Mouse (Mus musculus): Measurements from ENCODE around the gene Smpd1. TPM values are rescaled to one million over a fixed set of nuclear protein-coding genes. Genes with fewer than 3 reads are reported as not detected.

Gene Smpd1
- polyA plus RNA-seq (2015; fragmentation: Nextera tagmentation; extraction: Ambion mirVana) = 69.2 and 74.2 TPM in 2 replicates

- H3K27ac ChIP-seq (ENCODE audit: low read length) = peak within 1 kb of the TSS; percentile 71
- WGBS = 2% methylated on average over 26 of the region's 26 CpGs
- H3K27me3 ChIP-seq (replicated peaks; ENCODE audit: control insufficient read depth, insufficient read depth, low read length) = no peaks in the 10 kb centered on the region
- peaks cover 6% of the 10 kb centered on the region for H3K36me3 ChIP-seq (ENCODE audit: control insufficient read depth, insufficient read depth)
- peak within 1 kb of the TSS; percentile 89 for H3K9ac ChIP-seq (replicated peaks; ENCODE audit: low read depth, low read length)
- peak within 1 kb of the TSS; percentile 89 for H3K4me2 ChIP-seq (ENCODE audit: low read length)
- peak within 1 kb of the TSS; percentile 89 for H3K4me3 ChIP-seq (replicated peaks; ENCODE audit: low read length)
- H3K4me1 ChIP-seq (replicated peaks; ENCODE audit: control insufficient read depth, insufficient read depth, low read length) = peaks cover 17% of the 10 kb centered on the region
- no peaks in the 10 kb centered on the region for H3K9me3 ChIP-seq (ENCODE audit: control insufficient read depth, low read length)
- ATAC-seq = peak; percentile 91
These were observed at the start of gene Smpd1 for GRCm38 (mm10) chr7:105554212-105554942. Gene Smpd1, plus strand, starts transcription at chr7:105554360.

- Histone ChIP-seq H3K4me2 (ENCODE audit: low read length) (no peak overlapping the region), H3K4me1 (replicated peaks; ENCODE audit: control insufficient read depth, insufficient read depth, low read length) (no peaks in the 10 kb centered on the region), H3K27ac (ENCODE audit: low read length) (no peak overlapping the region), H3K27me3 (replicated peaks; ENCODE audit: control insufficient read depth, insufficient read depth, low read length) (no peaks in the 10 kb centered on the region), H3K36me3 (ENCODE audit: control insufficient read depth, insufficient read depth) (no peaks in the 10 kb centered on the region), H3K4me3 (replicated peaks; ENCODE audit: low read length) (no peak overlapping the region), H3K9me3 (ENCODE audit: control insufficient read depth, low read length) (no peaks in the 10 kb centered on the region), H3K9ac (replicated peaks; ENCODE audit: low read depth, low read length) (no peak overlapping the region)
- no peak for ATAC-seq
- 80% methylated on average over 4 of the region's 4 CpGs for WGBS
These were observed 46.9 kb upstream of the Smpd1 start for GRCm38 (mm10) chr7:105507257-105507656.

GRCm38 (mm10) chr7:105510143-105510542 lies 44.0 kb upstream of the Smpd1 start:
- Histone ChIP-seq H3K4me1 (replicated peaks; ENCODE audit: control insufficient read depth, insufficient read depth, low read length) (no peaks in the 10 kb centered on the region), H3K36me3 (ENCODE audit: control insufficient read depth, insufficient read depth) (no peaks in the 10 kb centered on the region), H3K9me3 (ENCODE audit: control insufficient read depth, low read length) (no peaks in the 10 kb centered on the region), H3K9ac (replicated peaks; ENCODE audit: low read depth, low read length) (no peak overlapping the region), H3K4me2 (ENCODE audit: low read length) (no peak overlapping the region), H3K27ac (ENCODE audit: low read length) (no peak overlapping the region), H3K27me3 (replicated peaks; ENCODE audit: control insufficient read depth, insufficient read depth, low read length) (no peaks in the 10 kb centered on the region), H3K4me3 (replicated peaks; ENCODE audit: low read length) (no peak overlapping the region)
- ATAC-seq = no peak
- WGBS = 87% methylated on average over 5 of the region's 5 CpGs

- no peaks in the 10 kb centered on the region for H3K9me3 ChIP-seq (ENCODE audit: control insufficient read depth, low read length)
- no peaks in the 10 kb centered on the region for H3K36me3 ChIP-seq (ENCODE audit: control insufficient read depth, insufficient read depth)
- no peak overlapping the region for H3K4me3 ChIP-seq (replicated peaks; ENCODE audit: low read length)
- ATAC-seq = peak; percentile 74
- H3K9ac ChIP-seq (replicated peaks; ENCODE audit: low read depth, low read length) = no peak overlapping the region
- no peak overlapping the region for H3K27ac ChIP-seq (ENCODE audit: low read length)
- no peaks in the 10 kb centered on the region for H3K27me3 ChIP-seq (replicated peaks; ENCODE audit: control insufficient read depth, insufficient read depth, low read length)
- no peaks in the 10 kb centered on the region for H3K4me1 ChIP-seq (replicated peaks; ENCODE audit: control insufficient read depth, insufficient read depth, low read length)
- H3K4me2 ChIP-seq (ENCODE audit: low read length) = no peak overlapping the region
- 46% methylated on average over 5 of the region's 5 CpGs for WGBS
These were observed 40.3 kb upstream of the Smpd1 start for GRCm38 (mm10) chr7:105513845-105514291.

GRCm38 (mm10) chr7:105514561-105514960 lies 39.6 kb upstream of the Smpd1 start:
- 40% methylated on average over 5 of the region's 5 CpGs for WGBS
- Histone ChIP-seq H3K27me3 (replicated peaks; ENCODE audit: control insufficient read depth, insufficient read depth, low read length) (no peaks in the 10 kb centered on the region), H3K9me3 (ENCODE audit: control insufficient read depth, low read length) (no peaks in the 10 kb centered on the region), H3K9ac (replicated peaks; ENCODE audit: low read depth, low read length) (no peak overlapping the region), H3K27ac (ENCODE audit: low read length) (no peak overlapping the region), H3K4me2 (ENCODE audit: low read length) (no peak overlapping the region), H3K36me3 (ENCODE audit: control insufficient read depth, insufficient read depth) (no peaks in the 10 kb centered on the region), H3K4me1 (replicated peaks; ENCODE audit: control insufficient read depth, insufficient read depth, low read length) (no peaks in the 10 kb centered on the region), H3K4me3 (replicated peaks; ENCODE audit: low read length) (no peak overlapping the region)
- ATAC-seq = peak; percentile 35

GRCm38 (mm10) chr7:105515178-105515577 lies 39.0 kb upstream of the Smpd1 start:
- Histone ChIP-seq H3K9ac (replicated peaks; ENCODE audit: low read depth, low read length) (no peak overlapping the region), H3K4me1 (replicated peaks; ENCODE audit: control insufficient read depth, insufficient read depth, low read length) (no peaks in the 10 kb centered on the region), H3K4me3 (replicated peaks; ENCODE audit: low read length) (no peak overlapping the region), H3K4me2 (ENCODE audit: low read length) (no peak overlapping the region), H3K27ac (ENCODE audit: low read length) (no peak overlapping the region), H3K36me3 (ENCODE audit: control insufficient read depth, insufficient read depth) (no peaks in the 10 kb centered on the region), H3K27me3 (replicated peaks; ENCODE audit: control insufficient read depth, insufficient read depth, low read length) (no peaks in the 10 kb centered on the region), H3K9me3 (ENCODE audit: control insufficient read depth, low read length) (no peaks in the 10 kb centered on the region)
- WGBS = 14% methylated on average over 5 of the region's 5 CpGs
- ATAC-seq = no peak

- Histone ChIP-seq H3K27me3 (replicated peaks; ENCODE audit: control insufficient read depth, insufficient read depth, low read length) (no peaks in the 10 kb centered on the region), H3K4me2 (ENCODE audit: low read length) (no peak overlapping the region), H3K27ac (ENCODE audit: low read length) (no peak overlapping the region), H3K36me3 (ENCODE audit: control insufficient read depth, insufficient read depth) (no peaks in the 10 kb centered on the region), H3K4me1 (replicated peaks; ENCODE audit: control insufficient read depth, insufficient read depth, low read length) (no peaks in the 10 kb centered on the region), H3K9ac (replicated peaks; ENCODE audit: low read depth, low read length) (no peak overlapping the region), H3K9me3 (ENCODE audit: control insufficient read depth, low read length) (no peaks in the 10 kb centered on the region), H3K4me3 (replicated peaks; ENCODE audit: low read length) (no peak overlapping the region)
- ATAC-seq = no peak
- WGBS = 35% methylated on average over 9 of the region's 9 CpGs
These were observed 37.3 kb upstream of the Smpd1 start for GRCm38 (mm10) chr7:105516669-105517360.

- Histone ChIP-seq H3K27ac (ENCODE audit: low read length) (no peak overlapping the region), H3K9me3 (ENCODE audit: control insufficient read depth, low read length) (no peaks in the 10 kb centered on the region), H3K4me1 (replicated peaks; ENCODE audit: control insufficient read depth, insufficient read depth, low read length) (no peaks in the 10 kb centered on the region), H3K9ac (replicated peaks; ENCODE audit: low read depth, low read length) (no peak overlapping the region), H3K4me3 (replicated peaks; ENCODE audit: low read length) (no peak overlapping the region), H3K4me2 (ENCODE audit: low read length) (no peak overlapping the region), H3K27me3 (replicated peaks; ENCODE audit: control insufficient read depth, insufficient read depth, low read length) (no peaks in the 10 kb centered on the region), H3K36me3 (ENCODE audit: control insufficient read depth, insufficient read depth) (no peaks in the 10 kb centered on the region)
- WGBS = 70% methylated on average over 11 of the region's 11 CpGs
- no peak for ATAC-seq
These were observed 34.8 kb upstream of the Smpd1 start for GRCm38 (mm10) chr7:105519336-105519735.

GRCm38 (mm10) chr7:105519771-105520170 lies 34.4 kb upstream of the Smpd1 start:
- ATAC-seq = no peak
- no peak overlapping the region for H3K9ac ChIP-seq (replicated peaks; ENCODE audit: low read depth, low read length)
- no peaks in the 10 kb centered on the region for H3K9me3 ChIP-seq (ENCODE audit: control insufficient read depth, low read length)
- no peak overlapping the region for H3K27ac ChIP-seq (ENCODE audit: low read length)
- H3K27me3 ChIP-seq (replicated peaks; ENCODE audit: control insufficient read depth, insufficient read depth, low read length) = no peaks in the 10 kb centered on the region
- no peak overlapping the region for H3K4me3 ChIP-seq (replicated peaks; ENCODE audit: low read length)
- no peaks in the 10 kb centered on the region for H3K4me1 ChIP-seq (replicated peaks; ENCODE audit: control insufficient read depth, insufficient read depth, low read length)
- H3K4me2 ChIP-seq (ENCODE audit: low read length) = no peak overlapping the region
- 75% methylated on average over 2 of the region's 2 CpGs for WGBS
- H3K36me3 ChIP-seq (ENCODE audit: control insufficient read depth, insufficient read depth) = no peaks in the 10 kb centered on the region
